Mouse (Mus musculus) layer of hippocampus, postnatal 36 days (tissue): Measurements from ENCODE around the gene Akap7. TPM values are rescaled to one million over a fixed set of nuclear protein-coding genes. Genes with fewer than 3 reads are reported as not detected.
A peak's percentile ranks its signal among the peaks of the same experiment; 100 is the strongest.
"Not testable (repeated sequence)": the region's sequence is repeated elsewhere in the genome, so short reads cannot be mapped to it uniquely, and the experiment has no call there.

ENCODE experiments used
- DNase-seq, 2 experiments: peaks; one replicate each; pipeline ENCODE4 v3.0.0; 2022
- total RNA-seq, 2 experiments: library from RNA; stranded (reverse); gene quantifications; 2 replicates each; pipeline ENCODE4 v1.2.3; 2021

Akap7 gene
- total RNA-seq, 2 experiments from 2014 or later, result 53.2 to 53.5 TPM

DNA sequence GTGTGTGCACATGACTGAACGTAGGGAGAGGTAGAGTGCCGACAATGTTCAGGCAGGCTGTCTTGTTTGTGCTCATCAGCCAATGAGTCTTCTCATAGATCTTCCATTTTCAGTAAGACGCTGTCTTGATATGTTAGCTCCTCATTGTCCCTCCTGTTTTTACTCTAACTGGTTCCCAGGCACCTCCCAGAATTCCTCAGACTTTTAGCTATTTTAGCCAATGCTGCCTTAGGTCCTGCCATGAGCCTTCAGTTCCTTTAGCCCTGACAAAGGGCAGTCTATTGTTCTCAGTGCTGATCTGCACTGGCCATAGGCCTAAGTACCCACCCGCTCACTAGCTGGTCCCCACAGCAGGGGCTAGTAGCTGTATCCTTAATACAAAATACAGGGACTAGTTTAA, 122.0 kb downstream of the Akap7 start:
- DNase-seq, result no peak

- no peak for DNase-seq
Measured at GRCm38 (mm10) chr10:25184819-25185603, 122.7 kb downstream of the Akap7 start.

GRCm38 (mm10) chr10:25183271-25183670, 124.4 kb downstream of the Akap7 start:
- DNase-seq, result no peak

- no peak for DNase-seq
Measured at GRCm38 (mm10) chr10:25179030-25179429, 128.6 kb downstream of the Akap7 start.

DNA sequence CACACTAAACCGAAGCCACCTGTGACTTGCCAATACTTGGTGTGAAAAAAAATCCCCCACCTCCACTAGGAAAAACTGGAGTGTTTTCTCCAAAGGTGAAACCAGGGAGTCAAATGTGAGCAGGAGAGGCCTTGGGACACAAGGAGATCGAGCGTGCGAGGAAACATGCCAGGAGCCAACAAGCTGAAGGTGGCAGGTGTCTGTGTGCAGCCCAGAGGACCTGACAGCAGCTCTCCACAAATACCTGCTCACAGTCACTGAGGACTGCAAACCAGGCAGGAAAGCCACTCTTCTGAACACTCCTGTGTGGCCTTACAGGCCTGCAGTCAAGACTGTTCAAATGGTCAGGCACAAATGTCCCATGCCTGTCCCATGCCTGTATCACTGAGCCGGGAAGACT, 130.4 kb downstream of the Akap7 start:
- no peak for DNase-seq

GRCm38 (mm10) chr10:25174872-25175271, 132.8 kb downstream of the Akap7 start:
- DNase-seq, result no peak

GRCm38 (mm10) chr10:25167365-25168194, 140.1 kb downstream of the Akap7 start:
- no peak for DNase-seq

DNA sequence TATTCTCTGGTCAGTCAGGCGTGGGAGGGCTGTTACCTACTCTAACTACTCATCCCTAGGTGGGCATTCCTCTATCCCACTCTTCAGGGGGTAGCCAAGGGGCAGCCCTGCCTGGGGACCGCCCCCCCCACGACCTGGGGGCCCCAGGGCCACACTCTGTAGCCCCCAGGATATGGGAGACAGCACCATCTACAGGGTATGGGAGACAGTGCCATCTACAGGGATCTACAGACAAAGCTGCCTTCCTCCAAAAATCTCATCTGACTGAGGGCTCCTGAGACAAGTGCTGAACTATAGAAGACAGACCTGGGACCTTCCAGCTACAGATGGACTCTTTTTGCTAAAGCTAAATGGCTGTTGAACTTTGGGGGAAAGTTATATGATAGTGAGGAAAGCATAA, 144.2 kb downstream of the Akap7 start:
- not testable (repeated sequence) for DNase-seq

DNA sequence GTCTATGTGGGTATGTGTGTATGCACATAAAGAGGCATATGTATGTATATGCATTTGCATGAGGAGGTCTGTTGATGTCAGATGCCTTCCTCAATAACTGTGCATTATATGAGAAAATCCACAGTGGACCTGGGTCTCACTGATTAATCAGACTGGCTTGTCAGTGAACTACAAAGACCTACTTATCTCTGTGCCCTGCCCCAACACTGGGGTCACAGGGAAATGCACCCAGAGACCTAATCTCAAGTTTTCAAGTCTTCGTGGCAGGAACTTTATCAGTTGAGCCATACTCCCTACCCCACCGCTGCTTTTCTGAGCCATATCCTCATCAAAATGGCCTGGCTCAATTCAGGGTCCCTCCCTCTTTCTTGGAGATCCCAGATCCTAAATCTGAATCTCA, 146.0 kb downstream of the Akap7 start:
- DNase-seq, result no peak

DNA sequence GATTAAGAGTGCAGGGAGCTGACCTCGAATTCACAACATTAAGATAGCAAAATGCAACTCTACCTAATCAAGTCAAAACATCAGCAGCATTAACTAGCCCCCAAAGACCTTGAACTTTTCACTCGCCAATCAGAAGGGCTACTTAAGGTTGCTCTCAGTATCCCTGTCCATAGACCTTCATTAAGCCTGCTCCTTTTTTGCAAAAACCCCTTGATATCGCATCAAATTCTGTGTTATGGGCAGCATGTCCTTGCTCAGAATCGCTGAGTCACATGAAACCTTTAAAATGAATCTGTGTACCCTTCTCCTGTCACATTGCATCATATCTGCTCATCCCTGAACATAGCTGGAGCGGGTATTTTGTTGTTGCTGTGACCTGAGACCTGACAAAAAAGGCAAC, 149.0 kb downstream of the Akap7 start:
- DNase-seq, result no peak

GRCm38 (mm10) chr10:25157339-25157738, 150.3 kb downstream of the Akap7 start:
- no peak for DNase-seq

DNA sequence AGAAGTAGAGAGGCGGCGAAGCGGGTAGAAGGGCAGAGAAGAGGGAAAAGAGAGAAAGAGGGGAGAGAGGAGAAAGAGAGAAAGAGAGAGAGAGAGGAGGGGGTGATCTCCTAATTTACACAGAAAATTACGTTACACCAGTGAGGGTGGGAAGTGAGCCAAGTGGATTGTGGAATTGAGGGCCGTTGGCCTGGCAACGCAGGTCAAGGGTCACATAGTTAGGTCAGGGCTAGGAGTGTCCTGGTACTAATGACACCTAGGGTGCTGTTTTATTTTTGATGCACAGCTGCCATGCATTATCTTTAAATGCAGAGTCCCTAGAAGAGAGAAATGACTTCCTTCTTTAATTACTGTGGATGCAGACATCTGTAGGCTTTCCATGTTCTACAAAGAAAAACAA, 153.4 kb downstream of the Akap7 start:
- no peak for DNase-seq

DNA sequence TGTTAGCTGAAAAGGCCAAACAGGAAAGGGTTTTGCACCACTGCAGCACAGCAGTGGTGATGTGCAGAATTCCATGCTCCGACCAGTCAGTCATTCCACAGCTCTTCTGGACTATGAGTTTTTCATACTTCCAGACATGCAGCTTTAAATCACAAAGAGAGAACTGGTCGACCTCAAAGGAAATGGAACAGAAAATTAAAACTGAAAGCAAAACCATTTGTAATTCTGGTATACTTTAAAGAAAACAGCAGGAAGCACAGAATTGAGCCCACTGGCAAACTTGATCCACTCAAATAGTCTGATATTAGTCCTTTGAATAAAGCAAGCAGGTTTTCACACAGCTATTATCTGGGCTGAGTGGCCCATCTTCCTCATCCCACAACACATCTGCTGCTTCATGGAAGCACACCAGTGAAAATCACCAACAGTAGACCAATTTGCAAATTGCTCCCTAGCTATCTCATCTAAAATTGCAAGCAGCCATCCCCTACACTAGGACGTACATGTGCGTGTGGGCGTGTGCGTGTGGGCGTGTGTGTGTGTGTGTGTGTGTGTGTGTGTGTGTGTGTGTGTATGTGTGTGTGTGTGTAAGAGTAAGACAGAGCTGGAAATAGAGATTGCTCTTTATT, 156.4 kb downstream of the Akap7 start:
- DNase-seq, result peak in 1 of 2 experiments; percentile 24

DNA sequence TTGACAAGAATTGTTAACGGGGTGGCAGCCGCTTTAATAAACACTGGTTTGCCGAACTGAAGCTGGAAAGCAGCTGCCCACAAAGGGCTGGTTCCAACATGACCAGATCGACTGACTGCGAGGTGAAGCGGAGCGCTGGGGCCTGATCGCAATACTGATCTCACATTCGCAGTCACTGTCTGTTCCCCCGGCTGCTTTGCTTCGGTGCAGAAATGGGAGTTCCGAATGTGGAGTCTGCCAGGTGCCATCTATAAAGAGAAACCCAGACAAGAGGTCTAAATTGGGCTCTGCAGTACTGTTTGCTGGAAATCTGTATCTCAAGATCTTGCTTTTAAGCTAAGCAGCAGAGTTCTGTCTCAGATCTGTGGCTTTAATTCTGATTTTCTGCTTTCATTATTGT, 161.8 kb downstream of the Akap7 start:
- DNase-seq, result peak; percentile 29 to 41

- DNase-seq, result no peak
Measured at GRCm38 (mm10) chr10:25144787-25145761, 162.6 kb downstream of the Akap7 start.

- no peak for DNase-seq
Measured at GRCm38 (mm10) chr10:25141781-25142180, 165.9 kb downstream of the Akap7 start.

GRCm38 (mm10) chr10:25140155-25140755, 167.4 kb downstream of the Akap7 start:
- DNase-seq, result peak; percentile 23 to 34

DNA sequence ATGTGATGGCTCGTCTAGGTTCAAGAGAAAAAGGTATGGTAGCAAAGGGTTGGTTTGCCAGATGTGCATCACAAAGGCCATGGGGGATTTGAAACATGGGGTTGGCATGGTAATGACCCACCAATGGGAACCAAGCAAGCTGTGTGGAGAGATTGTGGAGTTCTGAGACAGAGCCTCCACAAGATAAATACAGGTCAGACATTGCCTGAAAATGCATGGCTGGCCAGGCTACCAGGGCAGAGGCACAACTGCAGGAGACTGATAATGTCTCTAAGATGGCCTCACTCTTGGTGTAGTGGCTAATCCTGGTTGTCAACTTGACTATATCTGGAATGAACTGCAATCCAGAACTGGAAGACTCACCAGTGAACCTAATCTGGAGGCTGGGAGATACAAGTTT, 174.1 kb downstream of the Akap7 start:
- no peak for DNase-seq

- DNase-seq, result no peak
Measured at GRCm38 (mm10) chr10:25128455-25128863, 179.2 kb downstream of the Akap7 start.

- no peak for DNase-seq
Measured at GRCm38 (mm10) chr10:25126035-25126434, 181.6 kb downstream of the Akap7 start.

GRCm38 (mm10) chr10:25120871-25121554, 186.7 kb downstream of the Akap7 start:
- no peak for DNase-seq
